Mouse (Mus musculus): Measurements from ENCODE around the gene Zfp51. TPM values are rescaled to one million over a fixed set of nuclear protein-coding genes. Genes with fewer than 3 reads are reported as not detected.

The Zfp51 gene
- total RNA-seq (2023): 10 to 100 TPM in 1 of 2 experiments, 1 to 10 TPM in 1; 9.6 to 10.9 TPM

GRCm38 (mm10) chr17:21450138-21450704 is at the start of gene Zfp51:
Gene Zfp51 (plus strand): TSS chr17:21450374.

GRCm38 (mm10) chr17:21422664-21423599 is 27.2 kb upstream of the Zfp51 start, which contains the start of gene Zfp54:
Gene Zfp54 (plus strand): TSS chr17:21423227.

GRCm38 (mm10) chr17:21488760-21489499 is 38.8 kb downstream of the Zfp51 start, which contains the start of gene Zfp53:
Gene Zfp53 (plus strand): TSS chr17:21488998.

Other genes with a start within 250 kb of the Zfp51 start
- not detected for gene Vmn1r234, start 224.3 kb upstream of the Zfp51 start, total RNA-seq (2023)
- not detected for gene Vmn1r235, start 194.0 kb upstream of the Zfp51 start, total RNA-seq (2023)
- not detected for gene Vmn1r236, start 167.4 kb upstream of the Zfp51 start, total RNA-seq (2023)
- gene Vmn1r237, start 138.5 kb upstream of the Zfp51 start, total RNA-seq (2023): not detected
- 1 to 10 TPM; 2.0 to 2.6 TPM for gene Zfp677, start 66.6 kb upstream of the Zfp51 start, total RNA-seq (2023)
- gene Zfp54, start 27.1 kb upstream of the Zfp51 start, total RNA-seq (2023): 1 to 10 TPM; 1.3 TPM
- gene Zfp53, start 38.6 kb downstream of the Zfp51 start, total RNA-seq (2023): 10 to 100 TPM in 1 of 2 experiments, 1 to 10 TPM in 1; 8.9 to 11.2 TPM
- 1 to 10 TPM; 7.9 to 9.2 TPM for gene Zfp52, start 85.2 kb downstream of the Zfp51 start, total RNA-seq (2023)
- gene Zfp948, start 116.6 kb downstream of the Zfp51 start, total RNA-seq (2023): 1 to 10 TPM; 2.1 to 2.7 TPM
- gene Zfp983, start 200.2 kb downstream of the Zfp51 start, total RNA-seq (2023): 1 to 10 TPM; 4.7 to 6.5 TPM
- gene Gm10226, start 241.5 kb downstream of the Zfp51 start, total RNA-seq (2023): 1 to 10 TPM; 2.2 to 9.1 TPM